Mouse (Mus musculus) C2C12 (cell line): ENCODE measurements around the gene Lrrc49. TPM values are rescaled to one million over a fixed set of nuclear protein-coding genes. Genes with fewer than 3 reads are reported as not detected.

ENCODE experiments used
- H3K27me3 ChIP-seq: one replicate; pipeline ENCODE4 v1.6.1; 2011; ENCODE audit not compliant: control insufficient read depth, insufficient read depth, insufficient read length
- H3K36me3 ChIP-seq: one replicate; pipeline ENCODE4 v1.6.1; 2011; ENCODE audit not compliant: control insufficient read depth, insufficient read depth
- H3K4me3 ChIP-seq: one replicate; pipeline ENCODE4 v1.5.1; 2011; ENCODE audit warnings: mild to moderate bottlenecking, control low read depth; ENCODE audit not compliant: poor library complexity, insufficient read depth, severe bottlenecking
- H3K79me2 ChIP-seq: one replicate; pipeline ENCODE4 v1.6.1; 2011; ENCODE audit not compliant: control insufficient read depth, insufficient read depth
- H3K79me3 ChIP-seq: one replicate; pipeline ENCODE4 v1.6.1; 2011; ENCODE audit warnings: low read depth, control low read depth
- H3ac ChIP-seq: one replicate; pipeline ENCODE3; 2011; ENCODE audit warnings: low read depth; ENCODE audit not compliant: control insufficient read depth, insufficient read length
- CEBPB ChIP-seq: IDR thresholded peaks from one replicate; pipeline ENCODE4 v1.6.1; 2011; ENCODE audit warnings: low read depth, mild to moderate bottlenecking, control low read depth, moderate library complexity
- CTCF ChIP-seq: IDR thresholded peaks from one replicate; pipeline ENCODE4 v1.5.1; 2011; ENCODE audit not compliant: control insufficient read depth, insufficient read depth, insufficient read length
- FOSL1 ChIP-seq: IDR thresholded peaks from one replicate; pipeline ENCODE4 v1.8.0; 2011; ENCODE audit warnings: mild to moderate bottlenecking, low read length; ENCODE audit not compliant: poor library complexity, insufficient read depth, severe bottlenecking
- MAX ChIP-seq: IDR thresholded peaks from one replicate; pipeline ENCODE4 v1.6.1; 2011; ENCODE audit warnings: mild to moderate bottlenecking, control low read depth
- MYOD1 ChIP-seq: IDR thresholded peaks from one replicate; pipeline ENCODE4 v1.6.1; 2011; ENCODE audit warnings: low read depth; ENCODE audit not compliant: control insufficient read depth, insufficient read length
- MYOG ChIP-seq: IDR thresholded peaks from one replicate; pipeline ENCODE4 v1.6.1; 2011; ENCODE audit not compliant: control insufficient read depth, insufficient read length; ENCODE audit errors: extremely low read depth
- USF1 ChIP-seq: IDR thresholded peaks from one replicate; pipeline ENCODE4 v1.6.1; 2011; ENCODE audit warnings: low read depth, mild to moderate bottlenecking, control low read depth, moderate library complexity
- polyA plus RNA-seq: library from polyadenylated mRNA; unstranded; fragments of >200 nt; fragmentation: generic; extraction: Trizol; gene quantifications from one replicate; pipeline ENCODE4 v1.2.1, GENCODE M21; 2012; ENCODE audit warnings: missing spikeins

Lrrc49 gene
- polyA plus RNA-seq, 1 experiment, result 5.9 TPM

DNA sequence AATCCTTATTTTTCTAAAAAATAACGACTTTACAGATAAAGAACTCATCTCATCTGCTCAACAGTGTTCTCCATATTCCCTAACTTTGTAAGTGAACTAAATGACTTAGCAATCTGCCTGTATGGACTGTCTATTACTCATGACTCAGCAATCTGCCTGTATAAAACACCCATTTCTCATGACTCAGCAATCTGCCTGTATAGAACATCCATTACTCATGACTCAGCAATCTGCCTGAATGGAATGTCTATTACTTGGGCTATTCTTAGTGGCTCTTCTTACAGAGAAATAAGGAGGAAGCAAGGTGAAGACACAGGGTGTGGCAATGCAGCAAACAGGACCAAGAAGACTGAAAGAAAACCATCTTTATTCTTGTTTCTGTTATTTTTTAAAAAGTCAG, 34.8 kb downstream of the Lrrc49 start:
- TF ChIP-seq FOSL1 (no peak), MAX (no peak), CTCF (no peak), MYOG (no peak), USF1 (no peak), MYOD1 (no peak), CEBPB (no peak)
- Histone ChIP-seq H3ac (no peak overlapping the region), H3K36me3 (no peaks in the 10 kb centered on the region), H3K79me3 (no peaks in the 10 kb centered on the region), H3K4me3 (no peak overlapping the region), H3K27me3 (no peaks in the 10 kb centered on the region), H3K79me2 (no peaks in the 10 kb centered on the region)

DNA sequence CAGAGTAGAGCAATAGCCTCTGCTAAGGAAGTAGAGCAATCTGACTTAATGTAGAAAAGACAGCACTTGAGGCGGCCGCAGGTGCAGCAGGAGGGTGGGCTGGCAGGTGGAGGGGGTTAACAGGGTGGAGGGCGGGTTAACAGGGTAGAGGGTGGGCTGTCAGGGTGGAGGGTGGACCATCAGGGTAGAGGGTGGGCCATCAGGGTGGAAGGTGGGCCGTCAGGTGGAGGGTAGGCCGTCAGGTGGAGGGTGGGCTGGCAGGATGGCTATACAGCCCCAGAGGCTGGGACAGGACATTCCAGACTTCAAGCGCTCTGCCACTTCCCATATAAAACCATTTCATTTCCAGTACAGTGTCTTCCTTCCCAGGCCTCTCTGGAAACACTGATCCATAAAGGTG, 37.7 kb downstream of the Lrrc49 start:
- no peak for TF ChIP-seq CEBPB
- no peak for TF ChIP-seq MYOG
- no peak for TF ChIP-seq USF1
- TF ChIP-seq CTCF, result no peak
- TF ChIP-seq FOSL1, result no peak
- no peak for TF ChIP-seq MYOD1
- TF ChIP-seq MAX, result no peak
- Histone ChIP-seq H3K4me3 (no peak overlapping the region), H3ac (no peak overlapping the region), H3K79me3 (no peaks in the 10 kb centered on the region), H3K36me3 (no peaks in the 10 kb centered on the region), H3K79me2 (no peaks in the 10 kb centered on the region), H3K27me3 (no peaks in the 10 kb centered on the region)

DNA sequence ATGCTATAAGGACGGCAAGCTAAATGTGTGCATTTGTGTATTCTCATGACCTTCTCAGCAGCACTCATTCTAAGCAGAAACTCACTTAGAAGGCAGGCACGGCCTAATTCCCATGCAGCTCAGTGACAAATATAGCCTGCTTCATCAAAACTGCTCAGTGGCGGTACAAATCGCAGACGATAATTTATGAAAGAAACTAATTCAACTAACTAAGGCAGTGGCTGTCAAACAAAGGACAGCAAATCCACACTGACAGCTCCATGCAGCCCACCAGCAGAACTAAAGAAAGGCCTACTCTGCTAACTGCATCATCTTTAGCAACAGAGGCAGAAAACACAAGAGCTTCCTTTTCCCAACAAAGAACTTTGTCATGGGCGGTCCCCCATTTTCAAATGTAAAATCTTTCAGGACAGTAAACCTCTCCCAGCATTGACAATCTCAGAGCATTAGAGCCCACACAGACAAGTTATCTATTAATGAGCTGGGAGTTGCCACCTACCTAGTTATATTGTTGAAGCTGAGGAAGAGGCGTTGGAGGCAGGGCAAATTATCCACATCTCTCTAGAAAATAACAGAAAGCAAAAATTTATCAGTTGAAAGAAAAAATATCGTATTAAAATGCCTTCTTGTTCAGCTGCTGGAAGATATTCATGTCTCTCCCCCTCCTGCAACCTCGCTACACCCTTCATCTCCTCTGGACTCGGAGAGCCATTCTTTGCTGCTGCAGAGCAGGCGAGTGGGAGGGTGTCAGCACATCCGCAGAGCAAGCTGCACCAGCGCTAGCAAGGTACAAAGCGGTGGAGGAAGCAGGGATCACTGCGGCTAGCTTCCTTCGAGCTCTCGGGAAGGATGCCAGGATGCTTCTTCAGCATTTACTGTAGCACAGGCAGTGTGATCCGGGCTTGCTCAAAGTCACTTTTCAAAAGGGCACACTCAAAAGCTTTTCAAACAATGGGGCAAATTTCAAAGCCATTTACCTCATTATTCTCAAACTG, 38.7 kb downstream of the Lrrc49 start:
- no peak overlapping the region for H3ac ChIP-seq
- no peaks in the 10 kb centered on the region for H3K79me2 ChIP-seq
- no peak overlapping the region for H3K4me3 ChIP-seq
- no peaks in the 10 kb centered on the region for H3K27me3 ChIP-seq
- no peaks in the 10 kb centered on the region for H3K79me3 ChIP-seq
- TF ChIP-seq MYOG (no peak), CTCF (no peak), MAX (no peak), CEBPB (no peak), FOSL1 (no peak)
- no peaks in the 10 kb centered on the region for H3K36me3 ChIP-seq

DNA sequence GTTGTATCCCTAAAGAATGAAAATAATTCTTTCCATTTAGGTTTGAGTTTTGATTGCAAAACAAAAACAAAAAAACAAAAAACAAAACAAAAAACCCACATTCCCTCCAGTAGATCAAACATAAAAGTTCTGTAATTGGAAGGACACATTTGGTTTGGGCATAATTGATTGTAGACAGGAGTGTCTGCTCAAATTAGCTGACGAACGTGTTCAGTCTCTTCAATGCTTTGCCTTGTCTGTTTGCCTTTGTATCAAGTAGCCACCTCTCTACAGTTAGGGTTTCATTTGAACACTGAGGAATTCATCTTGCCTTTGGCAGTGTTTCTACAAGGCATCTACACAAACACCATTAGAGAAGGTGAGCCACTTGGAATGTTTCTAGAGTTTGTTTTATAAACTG, 54.4 kb downstream of the Lrrc49 start:
- no peak for TF ChIP-seq MYOG
- no peak for TF ChIP-seq USF1
- TF ChIP-seq CEBPB, result no peak
- no peak for TF ChIP-seq MYOD1
- no peak for TF ChIP-seq FOSL1
- TF ChIP-seq CTCF, result no peak
- no peak for TF ChIP-seq MAX

DNA sequence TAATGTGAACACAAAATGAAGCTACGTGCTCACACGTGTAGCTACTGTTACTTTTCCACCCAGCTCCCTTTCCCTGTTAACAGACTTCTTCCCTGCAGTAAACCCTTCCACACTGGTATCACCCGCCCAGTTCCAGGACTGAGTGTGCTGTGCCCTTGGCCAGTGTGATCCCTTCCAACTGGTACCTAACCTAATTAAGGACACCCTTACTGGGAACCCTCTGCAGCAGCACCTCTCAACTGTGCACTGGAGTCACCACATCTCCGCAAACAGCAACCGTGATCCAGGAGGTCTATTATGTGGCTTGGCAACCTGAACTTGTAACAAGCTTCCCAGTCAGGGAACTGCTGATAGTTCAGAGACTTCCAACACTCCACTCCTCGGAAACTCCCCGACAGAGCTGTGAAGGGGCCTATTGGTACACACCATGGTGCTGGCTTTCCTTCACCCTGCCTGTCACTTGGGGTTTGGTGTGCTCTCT, 61.6 kb downstream of the Lrrc49 start:
- H3K79me2 ChIP-seq, result no peaks in the 10 kb centered on the region
- no peak overlapping the region for H3K4me3 ChIP-seq
- H3K36me3 ChIP-seq, result no peaks in the 10 kb centered on the region
- no peak overlapping the region for H3ac ChIP-seq
- TF ChIP-seq MYOD1, result no peak
- TF ChIP-seq USF1, result no peak
- TF ChIP-seq CEBPB, result no peak
- TF ChIP-seq MYOG, result no peak
- TF ChIP-seq CTCF, result no peak
- no peak for TF ChIP-seq MAX
- no peak for TF ChIP-seq FOSL1
- H3K27me3 ChIP-seq, result no peaks in the 10 kb centered on the region
- H3K79me3 ChIP-seq, result no peaks in the 10 kb centered on the region

More for the DNA sequence above, 54.4 kb downstream of the Lrrc49 start:
- H3K27me3 ChIP-seq, result no peaks in the 10 kb centered on the region
- H3ac ChIP-seq, result no peak overlapping the region
- no peaks in the 10 kb centered on the region for H3K79me2 ChIP-seq
- H3K79me3 ChIP-seq, result no peaks in the 10 kb centered on the region
- H3K4me3 ChIP-seq, result no peak overlapping the region
- no peaks in the 10 kb centered on the region for H3K36me3 ChIP-seq
